Mouse (Mus musculus) forebrain, embryonic 12.5 days (tissue): ENCODE results near the gene Nek6. TPM values are rescaled to one million over a fixed set of nuclear protein-coding genes. Genes with fewer than 3 reads are reported as not detected.

Experiments
- ATAC-seq: fragments of 200-750 bp; cut with Nextera tagmentation; 2 replicates; pipeline ENCODE4 v1.8.0; 2017; ENCODE audit warnings: moderate TSS enrichment; ENCODE audit not compliant: low FRiP score
- H3K27ac ChIP-seq: fragments of 300-500 bp; sonication (generic); 2 replicates; pipeline ENCODE4 v1.5.1; 2016; ENCODE audit warnings: mild to moderate bottlenecking
- H3K27me3 ChIP-seq: fragments of 300-500 bp; sonication (generic); 2 replicates; pipeline ENCODE4 v1.6.1; 2016; ENCODE audit warnings: mild to moderate bottlenecking
- H3K36me3 ChIP-seq: fragments of 300-500 bp; sonication (generic); replicated peaks from 2 replicates; pipeline ENCODE4 v1.6.1; 2016; ENCODE audit warnings: mild to moderate bottlenecking
- H3K4me1 ChIP-seq: fragments of 300-500 bp; sonication (generic); 2 replicates; pipeline ENCODE4 v1.6.1; 2016
- H3K4me2 ChIP-seq: fragments of 300-500 bp; sonication (generic); 2 replicates; pipeline ENCODE4 v1.6.1; 2016; ENCODE audit warnings: mild to moderate bottlenecking, moderate library complexity
- H3K4me3 ChIP-seq: fragments of 300-500 bp; sonication (generic); replicated peaks from 2 replicates; pipeline ENCODE4 v1.5.1; 2016; ENCODE audit warnings: mild to moderate bottlenecking
- H3K9ac ChIP-seq: fragments of 300-500 bp; sonication (generic); 2 replicates; pipeline ENCODE4 v1.6.1; 2016; ENCODE audit warnings: mild to moderate bottlenecking
- H3K9me3 ChIP-seq: fragments of 300-500 bp; sonication (generic); 2 replicates; pipeline ENCODE4 v1.6.1; 2016
- WGBS: fragments of 180-500 bp; shearing (Covaris S2); methylation state at CpG from one replicate; pipeline ENCODE4 v1.1.7; 2016; 5-methylcytosine and 5-hydroxymethylcytosine counted together
- polyA plus RNA-seq: library from polyadenylated mRNA; unstranded; fragments of >200 nt; fragmentation: Nextera tagmentation; extraction: Ambion mirVana; gene quantifications from 2 replicates; pipeline ENCODE4 v1.2.1, GENCODE M21; 2016

Gene Nek6
- polyA plus RNA-seq, 1 experiment from 2014 or later, result 125 TPM

DNA sequence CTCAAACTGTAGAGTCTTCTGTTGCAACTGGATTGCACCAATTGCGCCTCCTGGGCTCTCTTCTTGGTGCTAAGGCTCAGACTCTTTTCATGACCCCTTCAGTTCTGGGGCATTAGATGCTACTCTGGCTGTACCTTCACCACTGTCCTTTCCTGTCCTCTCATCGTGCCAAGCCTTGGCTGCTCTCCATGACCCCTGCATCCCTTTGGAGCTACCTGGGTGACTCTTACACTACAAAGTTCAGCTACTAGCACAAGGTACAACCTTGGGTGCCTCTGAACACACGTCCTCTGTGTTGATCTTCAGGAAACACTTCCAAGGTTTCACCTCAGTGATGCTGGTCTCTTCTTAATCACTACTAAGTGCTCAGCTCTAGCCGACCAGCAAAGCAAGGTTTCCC lies 51.2 kb downstream of the Nek6 start:
- Histone ChIP-seq H3K4me1 (peaks cover 9% of the 10 kb centered on the region), H3K9me3 (no peaks in the 10 kb centered on the region), H3K27ac (no peak overlapping the region), H3K4me3 (no peak overlapping the region), H3K4me2 (no peak overlapping the region), H3K36me3 (peaks cover 62% of the 10 kb centered on the region), H3K9ac (no peak overlapping the region), H3K27me3 (no peaks in the 10 kb centered on the region)
- no peak for ATAC-seq
- 92% methylated on average over 4 of the region's 4 CpGs for WGBS

- no peak overlapping the region for H3K4me3 ChIP-seq
- ATAC-seq, result no peak; the same call in 1 of the 2 replicates
- peaks cover 4% of the 10 kb centered on the region; the same call in 1 of the 2 replicates for H3K4me1 ChIP-seq
- no peak overlapping the region for H3K9ac ChIP-seq
- peak overlapping the region; percentile 61; the same call in 1 of the 2 replicates for H3K27ac ChIP-seq
- no peaks in the 10 kb centered on the region for H3K9me3 ChIP-seq
- no peaks in the 10 kb centered on the region for H3K27me3 ChIP-seq
- WGBS, result 78% methylated on average over 23 of the region's 23 CpGs
- no peak overlapping the region for H3K4me2 ChIP-seq
- peaks cover 75% of the 10 kb centered on the region for H3K36me3 ChIP-seq
These were observed 60.6 kb downstream of the Nek6 start for GRCm38 (mm10) chr2:38571971-38572601.

- H3K9me3 ChIP-seq, result no peaks in the 10 kb centered on the region
- ATAC-seq, result no peak
- no peaks in the 10 kb centered on the region for H3K27me3 ChIP-seq
- H3K4me3 ChIP-seq, result no peak overlapping the region
- WGBS, result 92% methylated on average over 2 of the region's 2 CpGs
- peaks cover 78% of the 10 kb centered on the region for H3K36me3 ChIP-seq
- no peak overlapping the region for H3K4me2 ChIP-seq
- peaks cover 21% of the 10 kb centered on the region for H3K4me1 ChIP-seq
- H3K9ac ChIP-seq, result no peak overlapping the region
- no peak overlapping the region for H3K27ac ChIP-seq
These were observed 63.3 kb downstream of the Nek6 start for GRCm38 (mm10) chr2:38574697-38575096.

GRCm38 (mm10) chr2:38578602-38579521 lies 67.4 kb downstream of the Nek6 start:
- WGBS, result 75% methylated on average over 13 of the region's 13 CpGs
- H3K27ac ChIP-seq, result peak overlapping the region; percentile 71

GRCm38 (mm10) chr2:38579528-38579927 lies 68.1 kb downstream of the Nek6 start:
- 0 out of 2 replicates have a peak, but pooled peaks have one; percentile 7 for ATAC-seq
- Histone ChIP-seq H3K4me3 (no peak overlapping the region), H3K36me3 (peaks cover 59% of the 10 kb centered on the region), H3K27ac (peak overlapping the region; percentile 71), H3K9me3 (no peaks in the 10 kb centered on the region), H3K4me1 (peaks cover 43% of the 10 kb centered on the region), H3K9ac (no peak overlapping the region), H3K27me3 (no peaks in the 10 kb centered on the region), H3K4me2 (no peak overlapping the region)
- 54% methylated on average over 1 of the region's 1 CpGs for WGBS

More at GRCm38 (mm10) chr2:38578602-38579521, 67.4 kb downstream of the Nek6 start:
- H3K9me3 ChIP-seq, result no peaks in the 10 kb centered on the region
- H3K36me3 ChIP-seq, result peaks cover 59% of the 10 kb centered on the region
- H3K27me3 ChIP-seq, result no peaks in the 10 kb centered on the region
- H3K9ac ChIP-seq, result no peak overlapping the region
- no peak overlapping the region for H3K4me2 ChIP-seq
- no peak overlapping the region for H3K4me3 ChIP-seq
- ATAC-seq, result no peak; the same call in 1 of the 2 replicates
- H3K4me1 ChIP-seq, result peaks cover 37% of the 10 kb centered on the region

DNA sequence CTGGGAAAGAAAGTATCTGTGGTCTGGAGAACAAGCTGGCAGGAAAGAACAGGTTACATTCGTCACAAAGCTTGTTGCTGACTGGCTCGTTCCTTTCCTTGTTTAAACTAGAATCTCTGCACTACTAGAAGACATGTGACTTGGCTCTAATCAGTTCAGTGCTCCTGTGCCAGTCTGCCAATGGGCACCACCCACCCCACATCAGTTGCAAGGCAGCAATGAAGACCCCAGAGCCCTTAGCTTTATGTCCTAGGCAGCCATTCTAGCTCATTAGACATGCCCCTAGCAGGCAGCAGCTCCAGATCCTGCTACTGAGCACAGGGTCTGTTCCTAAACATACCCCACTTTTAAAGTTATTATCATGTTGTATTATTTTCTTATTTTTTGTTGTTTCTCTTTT lies 72.5 kb downstream of the Nek6 start:
- no peaks in the 10 kb centered on the region for H3K27me3 ChIP-seq
- H3K9ac ChIP-seq, result no peak overlapping the region
- peak overlapping the region; percentile 95 for H3K27ac ChIP-seq
- H3K4me3 ChIP-seq, result no peak overlapping the region
- no peak overlapping the region for H3K4me2 ChIP-seq
- no peaks in the 10 kb centered on the region for H3K9me3 ChIP-seq
- peaks cover 49% of the 10 kb centered on the region for H3K36me3 ChIP-seq
- peaks cover 63% of the 10 kb centered on the region for H3K4me1 ChIP-seq
- 0 out of 2 replicates have a peak, but pooled peaks have one; percentile 42 for ATAC-seq
- 65% methylated on average over 2 of the region's 2 CpGs for WGBS

GRCm38 (mm10) chr2:38584514-38585378 lies 73.3 kb downstream of the Nek6 start:
- ATAC-seq, result peak; percentile 80

GRCm38 (mm10) chr2:38585379-38585736 lies 73.9 kb downstream of the Nek6 start:
- peak overlapping the region; percentile 31 for H3K4me2 ChIP-seq
- H3K4me1 ChIP-seq, result peaks cover 53% of the 10 kb centered on the region
- peak; percentile 55 for ATAC-seq
- H3K9me3 ChIP-seq, result no peaks in the 10 kb centered on the region
- peak overlapping the region; percentile 95 for H3K27ac ChIP-seq
- no peak overlapping the region for H3K9ac ChIP-seq
- 16% methylated on average over 5 of the region's 5 CpGs for WGBS
- H3K27me3 ChIP-seq, result no peaks in the 10 kb centered on the region
- no peak overlapping the region for H3K4me3 ChIP-seq
- H3K36me3 ChIP-seq, result peaks cover 51% of the 10 kb centered on the region

More at GRCm38 (mm10) chr2:38584514-38585378, 73.3 kb downstream of the Nek6 start:
- Histone ChIP-seq H3K36me3 (peaks cover 49% of the 10 kb centered on the region), H3K4me2 (peak overlapping the region; percentile 31), H3K4me3 (no peak overlapping the region), H3K27ac (peak overlapping the region; percentile 95), H3K9me3 (no peaks in the 10 kb centered on the region), H3K27me3 (no peaks in the 10 kb centered on the region), H3K4me1 (peaks cover 56% of the 10 kb centered on the region), H3K9ac (0 out of 2 replicates have a peak overlapping the region, but pooled peaks have one; percentile 25)
- 6% methylated on average over 13 of the region's 13 CpGs for WGBS

DNA sequence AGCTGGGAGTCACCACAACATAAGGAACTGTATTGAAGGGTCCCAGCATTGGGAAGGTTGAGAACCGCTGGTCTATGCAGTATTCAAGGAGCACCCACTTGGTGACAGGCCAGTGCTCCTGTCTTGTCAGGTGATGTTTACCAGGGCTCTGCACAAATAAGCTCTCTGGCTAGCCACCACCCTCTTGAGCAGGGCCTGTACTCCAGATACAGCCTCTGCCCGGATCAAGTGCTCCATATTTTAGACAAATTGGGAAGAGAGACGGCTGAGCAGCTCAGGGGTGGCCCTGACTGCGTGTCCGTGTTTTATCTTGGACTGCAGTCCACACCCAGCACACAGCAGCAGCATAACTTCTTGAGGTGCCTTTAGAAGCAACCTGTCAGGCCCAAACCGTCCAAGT lies 75.3 kb downstream of the Nek6 start:
- H3K4me1 ChIP-seq, result peaks cover 55% of the 10 kb centered on the region
- H3K27ac ChIP-seq, result peak overlapping the region; percentile 68; the same call in 1 of the 2 replicates
- peaks cover 57% of the 10 kb centered on the region for H3K36me3 ChIP-seq
- H3K9me3 ChIP-seq, result no peaks in the 10 kb centered on the region
- H3K4me3 ChIP-seq, result no peak overlapping the region
- 78% methylated on average over 6 of the region's 6 CpGs for WGBS
- no peak overlapping the region for H3K9ac ChIP-seq
- no peaks in the 10 kb centered on the region for H3K27me3 ChIP-seq
- H3K4me2 ChIP-seq, result no peak overlapping the region
- ATAC-seq, result no peak

DNA sequence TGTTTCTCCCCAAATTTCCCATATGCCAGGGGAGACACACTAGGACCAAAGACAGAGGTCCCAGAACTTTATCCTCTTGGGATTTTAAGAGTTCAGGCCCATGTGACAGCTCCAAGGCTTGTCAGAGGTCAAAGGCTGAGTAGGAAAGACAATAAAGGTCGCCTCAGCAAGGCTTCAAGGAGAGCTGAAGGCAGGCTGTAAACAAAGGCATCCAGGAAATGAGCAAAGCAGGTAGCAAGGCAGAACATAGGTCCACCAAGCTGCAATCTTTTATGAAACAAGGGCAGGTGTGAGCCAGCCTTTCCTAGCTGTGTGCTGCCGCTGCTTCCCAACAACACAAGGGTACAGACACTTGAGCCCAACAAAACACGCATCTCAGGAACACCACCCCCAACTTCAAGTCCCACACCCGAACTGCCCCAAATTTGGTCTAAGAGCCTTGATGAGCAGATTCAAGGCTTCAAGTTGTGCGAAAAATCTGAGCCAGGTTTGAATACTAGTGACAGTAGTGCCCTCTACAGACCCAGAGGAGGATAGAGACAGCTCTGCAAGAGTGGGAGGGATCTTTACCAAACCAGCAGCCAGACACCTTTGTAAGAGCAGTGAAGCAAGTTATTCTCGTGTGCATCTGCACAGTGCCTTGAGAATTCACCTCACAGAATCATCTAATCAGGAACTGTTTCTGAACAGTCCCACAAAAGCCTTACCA lies 80.5 kb downstream of the Nek6 start:
- WGBS, result 55% methylated on average over 6 of the region's 6 CpGs
- 0 out of 2 replicates have a peak, but pooled peaks have one; percentile 57 for ATAC-seq
- peak overlapping the region; percentile 69 for H3K27ac ChIP-seq
- H3K4me3 ChIP-seq, result no peak overlapping the region
- no peaks in the 10 kb centered on the region for H3K27me3 ChIP-seq
- H3K4me2 ChIP-seq, result no peak overlapping the region
- H3K36me3 ChIP-seq, result peaks cover 39% of the 10 kb centered on the region
- H3K9ac ChIP-seq, result no peak overlapping the region
- no peaks in the 10 kb centered on the region for H3K9me3 ChIP-seq
- H3K4me1 ChIP-seq, result peaks cover 31% of the 10 kb centered on the region

- Histone ChIP-seq H3K4me1 (peaks cover 25% of the 10 kb centered on the region), H3K9ac (no peak overlapping the region), H3K4me2 (no peak overlapping the region), H3K9me3 (no peaks in the 10 kb centered on the region), H3K4me3 (no peak overlapping the region), H3K27ac (no peak overlapping the region), H3K36me3 (peaks cover 15% of the 10 kb centered on the region), H3K27me3 (no peaks in the 10 kb centered on the region)
- 63% methylated on average over 7 of the region's 7 CpGs for WGBS
- ATAC-seq, result no peak
These were observed 83.4 kb downstream of the Nek6 start for GRCm38 (mm10) chr2:38594874-38595273.
